Mouse (Mus musculus) brown adipose tissue, adult 24 weeks (tissue): ENCODE measurements around the gene Zfp36l1. TPM values are rescaled to one million over a fixed set of nuclear protein-coding genes. Genes with fewer than 3 reads are reported as not detected.

Experiments
- H3K27ac ChIP-seq: fragments of 200-500 bp; replicated peaks from 2 replicates; pipeline ENCODE4 v1.5.1; 2012; ENCODE audit warnings: low read depth, mild to moderate bottlenecking, low read length
- H3K4me1 ChIP-seq: fragments of 200-500 bp; 2 replicates; pipeline ENCODE4 v1.6.1; 2012; ENCODE audit warnings: low read length, mixed read lengths; ENCODE audit not compliant: control insufficient read depth, insufficient read depth, insufficient read length
- H3K4me3 ChIP-seq: fragments of 200-500 bp; 2 replicates; pipeline ENCODE4 v1.5.1; 2012; ENCODE audit warnings: low read depth, mild to moderate bottlenecking, low read length, moderate library complexity; ENCODE audit not compliant: insufficient read depth
- polyA plus RNA-seq: library from polyadenylated mRNA; stranded (reverse); fragments of >200 nt; gene quantifications from 2 replicates; pipeline ENCODE4 v1.2.4, GENCODE M21; 2012; ENCODE audit not compliant: missing spikeins, insufficient read depth, insufficient read length

Zfp36l1 gene
- polyA plus RNA-seq, 1 experiment: 67.0 TPM

- Histone ChIP-seq H3K4me1 (no peaks in the 10 kb centered on the region; the same call in 1 of the 2 replicates), H3K4me3 (no peak overlapping the region), H3K27ac (no peak overlapping the region)
Observed at GRCm38 (mm10) chr12:80106896-80107667, 5.7 kb downstream of the Zfp36l1 start.

GRCm38 (mm10) chr12:80106138-80106895 lies 6.5 kb downstream of the Zfp36l1 start:
- H3K4me3 ChIP-seq: no peak overlapping the region
- H3K27ac ChIP-seq: no peak overlapping the region
- no peaks in the 10 kb centered on the region; the same call in 1 of the 2 replicates for H3K4me1 ChIP-seq

DNA sequence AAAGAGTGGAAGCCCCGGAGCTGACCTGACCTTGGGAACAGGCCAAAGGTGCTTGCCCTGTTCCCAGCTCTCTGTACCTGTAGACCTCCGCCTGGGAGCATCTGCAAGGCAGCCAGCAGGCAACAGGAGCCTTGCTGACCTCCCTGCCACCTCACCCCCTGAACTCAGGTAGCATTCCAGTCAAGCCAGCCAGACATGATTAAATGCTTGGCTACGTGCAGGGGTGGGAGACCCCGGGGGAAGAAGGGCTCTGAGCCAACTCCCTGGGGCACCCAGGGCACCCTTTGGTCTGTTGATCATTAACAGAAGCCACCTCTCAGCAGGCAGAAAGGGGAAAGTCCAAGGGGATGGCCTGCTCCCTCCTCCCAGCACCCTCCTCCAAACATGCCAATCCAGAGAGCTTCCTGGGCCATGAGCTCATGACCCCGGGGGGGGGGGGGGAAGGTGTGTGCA lies 9.3 kb downstream of the Zfp36l1 start:
- Histone ChIP-seq H3K4me1 (no peaks in the 10 kb centered on the region; the same call in 1 of the 2 replicates), H3K4me3 (no peak overlapping the region), H3K27ac (no peak overlapping the region)

- H3K4me1 ChIP-seq: no peaks in the 10 kb centered on the region; the same call in 1 of the 2 replicates
- no peak overlapping the region for H3K4me3 ChIP-seq
- no peak overlapping the region for H3K27ac ChIP-seq
Observed at GRCm38 (mm10) chr12:80103089-80103488, 9.7 kb downstream of the Zfp36l1 start.

- no peak overlapping the region for H3K4me3 ChIP-seq
- no peaks in the 10 kb centered on the region; the same call in 1 of the 2 replicates for H3K4me1 ChIP-seq
- H3K27ac ChIP-seq: no peak overlapping the region
Observed at GRCm38 (mm10) chr12:80098825-80099224, 14.0 kb downstream of the Zfp36l1 start.

GRCm38 (mm10) chr12:80096734-80097133 lies 16.1 kb downstream of the Zfp36l1 start:
- no peak overlapping the region for H3K4me3 ChIP-seq
- H3K27ac ChIP-seq: no peak overlapping the region
- peaks cover 6% of the 10 kb centered on the region; the same call in 1 of the 2 replicates for H3K4me1 ChIP-seq

DNA sequence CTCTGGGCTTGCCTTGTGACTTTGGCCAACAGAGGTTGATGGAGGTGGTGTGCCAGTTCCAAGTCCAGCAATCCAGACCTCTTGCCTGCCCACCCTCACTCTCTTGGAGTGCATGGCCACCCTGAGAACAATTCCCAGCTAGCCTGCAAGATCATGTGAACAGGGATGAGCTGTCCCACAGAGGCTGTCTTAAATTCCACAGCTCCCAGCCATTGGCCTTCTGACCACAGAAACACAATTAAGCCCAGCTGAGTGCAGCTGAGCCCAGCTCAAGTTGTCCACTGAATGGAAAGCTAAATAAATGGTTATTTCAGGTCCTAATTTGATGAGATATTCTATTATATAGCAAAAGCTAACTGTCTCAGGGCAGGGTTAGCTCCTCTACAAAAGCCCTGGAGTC lies 20.0 kb downstream of the Zfp36l1 start:
- H3K4me3 ChIP-seq: no peak overlapping the region
- no peak overlapping the region for H3K27ac ChIP-seq
- H3K4me1 ChIP-seq: peaks cover 12% of the 10 kb centered on the region

DNA sequence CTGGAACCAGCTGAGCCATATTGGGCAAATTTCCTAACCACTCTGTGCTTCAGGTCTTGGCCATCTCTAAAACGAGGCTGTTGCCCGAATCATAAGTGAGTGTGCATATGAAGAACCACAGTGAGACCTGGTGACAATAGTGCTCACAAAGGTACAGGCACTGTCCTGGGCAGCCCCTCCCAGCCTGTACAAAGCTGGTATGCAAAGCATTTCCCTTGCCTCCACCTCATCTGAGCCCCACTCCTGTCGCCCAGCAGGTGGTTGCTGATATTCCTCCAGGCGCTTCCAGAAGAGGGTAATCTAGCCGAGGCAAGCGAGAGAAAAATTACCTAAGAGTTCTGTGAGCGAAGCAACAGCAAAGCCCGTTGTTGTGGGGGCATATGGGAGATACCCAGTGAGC lies 21.7 kb downstream of the Zfp36l1 start:
- peak overlapping the region; percentile 95 for H3K27ac ChIP-seq
- H3K4me1 ChIP-seq: peaks cover 12% of the 10 kb centered on the region
- H3K4me3 ChIP-seq: peak overlapping the region; percentile 40

GRCm38 (mm10) chr12:80090529-80090928 lies 22.3 kb downstream of the Zfp36l1 start:
- Histone ChIP-seq H3K4me1 (peaks cover 12% of the 10 kb centered on the region), H3K4me3 (peak overlapping the region; percentile 62), H3K27ac (peak overlapping the region; percentile 100)

DNA sequence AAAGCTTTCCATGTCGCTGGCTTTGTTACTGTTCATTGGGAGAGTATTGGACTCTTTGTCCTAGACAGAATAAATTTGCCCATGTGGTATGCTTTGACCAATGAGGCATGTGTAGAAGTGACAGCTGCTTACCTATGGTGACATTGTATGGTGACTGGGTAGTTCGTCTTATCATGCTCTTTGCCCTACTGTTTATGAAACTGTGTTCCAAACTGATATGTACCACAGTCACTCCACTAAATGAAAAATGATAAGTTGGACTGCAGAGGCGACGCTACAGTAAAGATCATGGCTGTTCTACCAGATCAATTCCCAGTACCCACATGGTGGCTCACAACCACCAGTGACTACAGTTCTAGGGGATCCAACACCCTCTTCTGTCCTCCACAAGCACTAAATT lies 24.7 kb downstream of the Zfp36l1 start:
- Histone ChIP-seq H3K4me1 (peaks cover 27% of the 10 kb centered on the region), H3K4me3 (no peak overlapping the region), H3K27ac (peak overlapping the region; percentile 43)

- Histone ChIP-seq H3K4me1 (peaks cover 34% of the 10 kb centered on the region), H3K4me3 (no peak overlapping the region), H3K27ac (peak overlapping the region; percentile 89)
Observed at GRCm38 (mm10) chr12:80084446-80085112, 28.2 kb downstream of the Zfp36l1 start.

- peak overlapping the region; percentile 93 for H3K27ac ChIP-seq
- peaks cover 30% of the 10 kb centered on the region for H3K4me1 ChIP-seq
- H3K4me3 ChIP-seq: no peak overlapping the region
Observed at GRCm38 (mm10) chr12:80083937-80084336, 28.9 kb downstream of the Zfp36l1 start.

- H3K27ac ChIP-seq: peak overlapping the region; percentile 93
- no peak overlapping the region for H3K4me3 ChIP-seq
- H3K4me1 ChIP-seq: peaks cover 30% of the 10 kb centered on the region
Observed at GRCm38 (mm10) chr12:80083133-80083821, 29.5 kb downstream of the Zfp36l1 start.

DNA sequence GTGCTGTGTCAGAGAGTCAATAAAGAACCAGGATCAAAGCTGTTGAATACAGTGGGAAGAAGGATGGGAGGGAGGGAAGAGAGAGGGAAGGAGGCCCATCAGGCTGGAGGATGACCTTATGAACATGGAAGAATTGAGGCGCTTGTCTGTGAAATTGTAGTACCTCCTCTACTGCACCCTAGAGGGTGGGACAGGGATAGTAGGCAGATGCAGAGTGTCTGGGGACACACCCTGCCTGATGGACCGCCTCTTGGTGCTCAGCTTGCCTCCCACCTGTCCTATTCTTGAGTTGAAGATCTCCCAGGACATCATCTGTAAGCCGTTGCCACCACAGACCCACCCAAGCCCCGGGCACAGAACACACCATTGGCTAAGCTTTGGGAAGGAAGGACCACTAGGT lies 30.1 kb downstream of the Zfp36l1 start:
- H3K4me3 ChIP-seq: no peak overlapping the region
- H3K27ac ChIP-seq: peak overlapping the region; percentile 93
- H3K4me1 ChIP-seq: peaks cover 30% of the 10 kb centered on the region
